Mouse (Mus musculus) kidney, embryonic 15.5 days (tissue): Measurements from ENCODE around the gene Cyp4f18. TPM values are rescaled to one million over a fixed set of nuclear protein-coding genes. Genes with fewer than 3 reads are reported as not detected.

ENCODE experiments used
- ATAC-seq: fragments of 200-750 bp; cut with Nextera tagmentation; replicated peaks from 2 replicates; pipeline ENCODE4 v1.8.0; 2017; ENCODE audit warnings: moderate TSS enrichment; ENCODE audit not compliant: low FRiP score
- H3K27ac ChIP-seq: fragments of 300-500 bp; sonication (generic); 2 replicates; pipeline ENCODE4 v1.5.1; 2015; ENCODE audit warnings: mild to moderate bottlenecking, inconsistent platforms
- H3K27me3 ChIP-seq: fragments of 300-500 bp; sonication (generic); 2 replicates; pipeline ENCODE4 v1.6.1; 2015; ENCODE audit warnings: inconsistent platforms
- H3K36me3 ChIP-seq: fragments of 300-500 bp; sonication (generic); 2 replicates; pipeline ENCODE4 v1.6.1; 2015; ENCODE audit warnings: inconsistent platforms
- H3K4me1 ChIP-seq: fragments of 300-500 bp; sonication (generic); 2 replicates; pipeline ENCODE4 v1.6.1; 2015; ENCODE audit warnings: inconsistent platforms
- H3K4me2 ChIP-seq: fragments of 300-500 bp; sonication (generic); 2 replicates; pipeline ENCODE4 v1.6.1; 2015; ENCODE audit warnings: moderate library complexity, mild to moderate bottlenecking, inconsistent platforms
- H3K4me3 ChIP-seq: fragments of 300-500 bp; sonication (generic); replicated peaks from 2 replicates; pipeline ENCODE4 v1.5.1; 2015; ENCODE audit warnings: mild to moderate bottlenecking, inconsistent platforms
- H3K9ac ChIP-seq: fragments of 300-500 bp; sonication (generic); 2 replicates; pipeline ENCODE4 v1.6.1; 2015; ENCODE audit warnings: mild to moderate bottlenecking, inconsistent platforms
- H3K9me3 ChIP-seq: fragments of 300-500 bp; sonication (generic); replicated peaks from 2 replicates; pipeline ENCODE4 v1.6.1; 2016; ENCODE audit warnings: inconsistent platforms
- WGBS: fragments of 180-500 bp; shearing (Covaris S2); methylation state at CpG from one replicate; pipeline ENCODE4 v1.1.7; 2015; ENCODE audit warnings: mixed read lengths; 5-methylcytosine and 5-hydroxymethylcytosine counted together
- polyA plus RNA-seq: library from polyadenylated mRNA; unstranded; fragments of >200 nt; fragmentation: Nextera tagmentation; extraction: Ambion mirVana; gene quantifications from 2 replicates; pipeline ENCODE4 v1.2.1, GENCODE M21; 2015

The Cyp4f18 gene
- polyA plus RNA-seq, 1 experiment from 2014 or later = 1.3 TPM

DNA sequence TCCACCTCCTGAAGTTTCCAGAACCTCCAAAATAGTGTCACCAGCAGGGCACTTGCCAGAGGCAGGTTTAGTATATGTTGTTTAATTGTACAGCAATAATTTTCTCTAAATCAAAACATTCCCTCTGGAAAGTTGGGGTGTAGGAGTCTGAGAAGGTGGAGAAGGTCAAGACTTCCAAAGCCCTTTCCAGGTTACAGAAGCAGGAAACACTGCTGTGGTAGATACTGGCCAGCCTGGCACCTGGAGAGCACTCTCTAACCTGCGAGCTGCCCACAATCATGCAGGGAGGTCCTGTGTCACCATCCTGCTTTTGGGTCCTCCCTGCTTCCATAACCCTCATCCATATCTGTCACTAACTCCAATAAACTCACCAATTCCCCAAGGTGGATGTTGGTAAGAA, 2.7 kb downstream of the Cyp4f18 start:
- H3K4me3 ChIP-seq = no peak overlapping the region
- no peaks in the 10 kb centered on the region for H3K36me3 ChIP-seq
- H3K9ac ChIP-seq = no peak overlapping the region
- H3K9me3 ChIP-seq = no peaks in the 10 kb centered on the region
- no peak for ATAC-seq
- H3K27ac ChIP-seq = no peak overlapping the region
- 79% methylated on average over 1 of the region's 1 CpGs for WGBS
- no peaks in the 10 kb centered on the region for H3K27me3 ChIP-seq
- H3K4me1 ChIP-seq = no peaks in the 10 kb centered on the region
- no peak overlapping the region for H3K4me2 ChIP-seq

DNA sequence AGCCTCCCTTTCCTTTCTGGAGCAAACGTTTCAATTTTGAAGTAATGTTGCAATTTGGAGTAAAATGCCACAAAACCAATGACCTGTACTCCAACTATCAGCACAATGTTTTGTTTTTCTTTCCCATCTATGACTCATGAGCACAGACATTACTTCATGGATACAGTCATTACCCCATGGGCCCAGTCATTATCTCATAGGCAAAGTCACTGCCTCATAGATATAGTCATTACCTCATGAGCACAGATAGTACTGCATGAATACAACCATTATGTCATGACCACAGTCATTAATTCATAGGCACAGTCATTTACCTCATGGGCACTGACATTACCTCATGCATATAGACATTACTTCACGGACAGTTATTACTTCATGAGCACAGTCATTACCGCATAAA, 3.5 kb downstream of the Cyp4f18 start:
- Histone ChIP-seq H3K9me3 (no peaks in the 10 kb centered on the region), H3K4me1 (no peaks in the 10 kb centered on the region), H3K4me3 (no peak overlapping the region), H3K9ac (no peak overlapping the region), H3K27ac (no peak overlapping the region), H3K4me2 (no peak overlapping the region), H3K27me3 (no peaks in the 10 kb centered on the region), H3K36me3 (no peaks in the 10 kb centered on the region)
- 86% methylated on average over 3 of the region's 3 CpGs for WGBS
- ATAC-seq = no peak

DNA sequence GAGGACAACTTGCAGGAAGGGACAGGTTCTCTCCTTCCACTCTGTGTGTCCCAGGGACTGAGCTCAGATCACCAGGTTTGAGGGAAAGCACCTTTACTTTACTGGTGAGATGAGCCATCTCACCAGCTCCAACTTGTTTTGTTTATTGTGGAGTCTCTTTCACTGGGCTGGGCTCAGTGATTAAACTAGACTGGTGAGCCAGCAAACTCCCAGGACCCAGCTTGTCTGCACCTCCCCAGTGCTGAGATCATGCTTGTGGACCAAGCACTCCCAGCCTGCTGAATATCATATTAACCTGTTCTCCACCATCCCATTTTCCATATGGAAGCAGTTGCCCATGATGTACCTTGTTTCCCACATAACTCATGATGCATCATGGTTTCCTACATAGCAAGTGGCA, 6.5 kb downstream of the Cyp4f18 start:
- no peak for ATAC-seq
- Histone ChIP-seq H3K9me3 (no peaks in the 10 kb centered on the region), H3K36me3 (no peaks in the 10 kb centered on the region), H3K4me3 (no peak overlapping the region), H3K4me2 (no peak overlapping the region), H3K27ac (no peak overlapping the region), H3K4me1 (no peaks in the 10 kb centered on the region), H3K9ac (no peak overlapping the region), H3K27me3 (no peaks in the 10 kb centered on the region)

DNA sequence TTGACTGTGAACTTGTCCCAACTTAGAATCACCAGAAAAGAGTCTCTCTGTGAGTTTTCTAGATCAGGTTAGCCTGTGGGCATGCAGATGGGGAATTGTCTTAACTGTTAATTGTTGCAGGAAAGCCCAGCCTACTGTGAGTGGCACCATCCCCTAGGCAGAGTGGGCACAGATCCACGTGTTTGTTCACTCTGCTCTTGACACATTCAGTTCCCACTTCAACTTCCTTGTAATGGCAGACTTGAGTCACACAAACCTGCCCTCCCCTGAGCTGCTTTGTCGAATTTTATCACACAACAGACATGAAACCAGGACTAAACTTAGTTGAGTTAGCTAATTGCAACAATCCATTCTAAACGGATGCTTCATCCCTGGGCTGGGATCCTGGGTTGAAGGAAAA, 9.2 kb downstream of the Cyp4f18 start:
- H3K36me3 ChIP-seq = no peaks in the 10 kb centered on the region
- no peaks in the 10 kb centered on the region for H3K9me3 ChIP-seq
- H3K27ac ChIP-seq = no peak overlapping the region
- no peak overlapping the region for H3K4me2 ChIP-seq
- no peak overlapping the region for H3K4me3 ChIP-seq
- no peaks in the 10 kb centered on the region for H3K27me3 ChIP-seq
- no peak for ATAC-seq
- no peaks in the 10 kb centered on the region for H3K4me1 ChIP-seq
- H3K9ac ChIP-seq = no peak overlapping the region
- 58% methylated on average over 3 of the region's 3 CpGs for WGBS

DNA sequence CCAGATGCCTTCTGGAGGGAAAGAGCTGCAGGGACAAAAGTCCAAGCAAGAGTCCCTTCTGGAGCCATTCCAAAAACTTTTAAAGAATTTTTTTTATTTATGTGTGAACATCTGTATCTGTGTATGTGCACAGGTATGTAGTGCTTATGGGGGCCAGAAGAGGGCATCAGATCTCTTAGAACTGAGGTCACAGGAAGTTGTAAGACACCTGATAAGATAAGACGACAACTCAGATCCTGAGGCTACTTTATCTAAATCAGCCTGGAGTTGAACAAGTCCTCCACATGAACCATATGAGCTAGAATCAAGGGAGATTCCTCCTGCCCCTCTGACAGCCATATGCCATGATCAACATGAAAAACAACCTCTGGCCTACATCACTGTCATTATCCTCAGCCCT, 10.0 kb downstream of the Cyp4f18 start:
- no peak overlapping the region for H3K4me2 ChIP-seq
- H3K4me3 ChIP-seq = no peak overlapping the region
- H3K4me1 ChIP-seq = no peaks in the 10 kb centered on the region
- no peak overlapping the region for H3K9ac ChIP-seq
- H3K9me3 ChIP-seq = no peaks in the 10 kb centered on the region
- H3K27ac ChIP-seq = no peak overlapping the region
- no peaks in the 10 kb centered on the region for H3K27me3 ChIP-seq
- H3K36me3 ChIP-seq = no peaks in the 10 kb centered on the region
- no peak for ATAC-seq
- 90% methylated on average over 1 of the region's 1 CpGs for WGBS

DNA sequence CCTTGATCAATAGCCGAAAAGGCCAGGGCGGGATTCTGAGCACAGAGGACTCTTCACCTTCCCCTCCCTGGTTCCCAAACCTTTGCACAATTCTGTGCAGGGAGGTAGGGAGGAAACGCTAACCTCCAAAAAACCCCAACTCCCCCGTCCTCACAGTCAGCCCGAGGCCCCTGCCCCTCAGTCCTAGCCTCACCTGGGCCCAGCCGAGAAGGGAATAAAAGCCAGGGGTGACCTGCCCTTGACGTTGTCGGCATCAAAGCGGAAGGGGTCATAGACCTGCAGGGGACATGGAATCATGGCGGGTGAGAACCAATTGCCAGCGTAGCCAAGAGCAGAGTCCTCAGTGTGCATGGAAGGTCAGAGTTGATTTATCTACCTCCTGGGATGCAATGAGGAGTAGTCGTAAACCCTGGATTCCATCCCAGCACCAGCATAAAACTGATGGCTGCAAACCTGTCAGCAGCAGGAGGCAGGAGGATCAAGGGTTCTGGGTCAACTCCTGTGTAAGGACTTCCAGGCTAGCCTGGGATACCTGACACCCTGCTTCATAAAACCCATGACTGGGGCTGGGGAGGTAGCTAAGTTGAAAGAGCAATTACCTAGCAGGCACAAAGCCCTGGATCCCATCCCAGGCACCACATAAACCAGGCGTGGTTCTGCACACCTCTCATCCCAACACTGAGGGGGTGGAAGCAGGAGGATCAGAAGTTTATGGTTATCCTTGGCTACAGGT, 20.4 kb downstream of the Cyp4f18 start:
- Histone ChIP-seq H3K36me3 (no peaks in the 10 kb centered on the region), H3K27ac (peak overlapping the region; percentile 58), H3K4me3 (peak overlapping the region; percentile 52), H3K27me3 (no peaks in the 10 kb centered on the region), H3K4me2 (peak overlapping the region; percentile 74), H3K9ac (peak overlapping the region; percentile 41), H3K9me3 (no peaks in the 10 kb centered on the region), H3K4me1 (peaks cover 4% of the 10 kb centered on the region)
- WGBS = 16% methylated on average over 13 of the region's 13 CpGs
- peak; percentile 61 for ATAC-seq

DNA sequence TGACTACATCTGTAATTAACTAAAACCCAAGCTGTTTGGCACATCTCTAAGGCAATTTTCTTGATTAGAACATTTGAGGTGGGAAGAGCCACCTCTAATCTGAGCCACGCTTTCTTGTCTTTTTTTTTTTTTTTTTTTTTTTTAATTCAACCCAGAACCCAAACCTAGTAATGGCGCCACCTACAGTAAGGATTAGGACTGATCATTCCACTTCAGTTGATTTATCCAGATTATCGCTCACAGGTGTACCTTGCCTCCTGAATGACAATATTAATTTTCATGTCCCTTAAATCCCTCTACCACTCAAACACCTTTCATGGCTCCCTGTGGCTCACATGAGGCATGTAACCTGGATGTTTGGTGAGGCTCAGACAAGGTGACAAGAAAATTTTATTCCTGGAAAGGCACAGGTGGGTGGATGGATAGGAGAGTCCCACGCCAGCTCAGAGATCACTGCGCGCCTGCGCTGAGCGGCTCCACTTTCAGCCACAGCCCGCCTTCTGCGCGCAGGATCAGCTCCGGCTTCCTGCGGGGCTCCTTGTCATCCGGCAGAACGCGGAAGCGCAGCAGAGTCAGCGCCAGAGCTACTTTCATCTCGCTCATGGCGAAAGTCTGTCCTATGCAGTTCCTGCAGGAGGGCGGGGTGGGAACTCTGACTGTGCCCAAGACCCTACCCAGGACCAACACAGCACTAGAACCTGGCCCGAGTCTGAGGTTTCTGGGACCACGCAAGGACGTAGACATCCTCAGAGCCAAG, 21.1 kb downstream of the Cyp4f18 start:
- no peaks in the 10 kb centered on the region for H3K9me3 ChIP-seq
- peak overlapping the region; percentile 41 for H3K9ac ChIP-seq
- peaks cover 4% of the 10 kb centered on the region for H3K4me1 ChIP-seq
- H3K4me3 ChIP-seq = peak overlapping the region; percentile 52
- H3K4me2 ChIP-seq = peak overlapping the region; percentile 74
- ATAC-seq = peak; percentile 83
- H3K27me3 ChIP-seq = no peaks in the 10 kb centered on the region
- 12% methylated on average over 24 of the region's 24 CpGs for WGBS
- no peaks in the 10 kb centered on the region for H3K36me3 ChIP-seq
- H3K27ac ChIP-seq = peak overlapping the region; percentile 58

DNA sequence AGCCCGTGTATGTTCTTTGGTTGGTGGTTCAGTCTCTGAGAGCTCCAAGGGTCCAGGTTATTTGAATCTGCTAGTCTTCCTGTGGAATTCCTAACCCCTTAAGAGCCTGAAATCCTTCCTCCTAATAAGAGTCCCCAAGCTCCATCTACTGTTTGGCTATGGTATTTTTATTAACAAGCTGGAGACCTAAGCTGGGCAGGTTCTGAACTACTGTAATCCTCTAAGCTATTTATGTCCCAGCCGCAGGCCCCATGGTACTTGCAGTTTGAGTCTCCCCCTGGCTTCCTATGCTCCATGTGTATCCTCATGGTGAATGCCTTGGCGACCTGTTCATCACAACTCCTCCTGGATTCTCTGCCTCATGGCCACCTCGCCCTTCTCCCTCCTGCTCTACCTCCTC, 24.8 kb downstream of the Cyp4f18 start:
- Histone ChIP-seq H3K4me1 (peaks cover 9% of the 10 kb centered on the region), H3K27me3 (no peaks in the 10 kb centered on the region), H3K9ac (no peak overlapping the region), H3K27ac (no peak overlapping the region), H3K4me3 (no peak overlapping the region), H3K4me2 (no peak overlapping the region), H3K9me3 (no peaks in the 10 kb centered on the region), H3K36me3 (no peaks in the 10 kb centered on the region)
- WGBS = 62% methylated on average over 4 of the region's 4 CpGs
- ATAC-seq = no peak

DNA sequence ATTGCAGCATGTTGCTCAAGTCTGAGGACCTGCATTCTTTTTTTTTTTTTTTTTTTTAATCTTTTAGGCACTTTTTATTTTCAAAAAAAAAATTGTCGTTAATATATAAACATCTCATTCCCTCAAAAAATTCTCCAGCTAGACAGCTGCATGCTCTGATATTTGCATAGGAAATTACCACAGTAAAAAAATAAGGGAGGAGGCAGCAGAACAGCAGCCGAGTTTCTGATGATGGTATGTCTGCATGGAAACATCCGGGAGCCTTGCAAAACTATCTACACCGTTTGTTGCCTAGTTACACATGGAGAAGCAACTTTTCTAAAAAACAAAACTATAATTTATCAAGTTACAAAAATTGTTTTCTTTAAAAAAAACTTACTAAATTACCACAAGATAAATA, 28.0 kb downstream of the Cyp4f18 start:
- Histone ChIP-seq H3K4me2 (no peak overlapping the region), H3K9me3 (no peaks in the 10 kb centered on the region), H3K4me3 (no peak overlapping the region), H3K27me3 (no peaks in the 10 kb centered on the region), H3K4me1 (peaks cover 5% of the 10 kb centered on the region; the same call in 1 of the 2 replicates), H3K9ac (no peak overlapping the region), H3K27ac (no peak overlapping the region), H3K36me3 (no peaks in the 10 kb centered on the region)
- 66% methylated on average over 4 of the region's 4 CpGs for WGBS
- ATAC-seq = no peak

DNA sequence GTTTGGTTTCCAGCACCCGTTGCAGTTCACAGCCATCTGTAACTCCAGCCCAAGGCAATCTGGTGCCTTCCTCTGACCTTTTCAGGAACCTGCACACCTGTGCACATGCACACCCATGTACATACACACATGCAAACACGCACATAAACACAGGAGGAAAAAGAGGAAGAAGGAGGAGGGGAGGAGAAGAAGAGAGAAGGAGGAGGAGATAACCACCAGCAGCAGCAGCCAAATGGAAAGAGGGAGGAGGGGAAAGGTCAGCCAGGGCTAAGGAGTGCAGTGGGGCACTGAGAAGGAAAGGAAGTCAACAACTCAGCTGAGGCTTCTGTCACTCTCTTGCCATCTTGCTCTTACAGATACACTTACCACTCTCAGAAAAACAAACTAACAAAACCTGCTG, 28.4 kb downstream of the Cyp4f18 start:
- ATAC-seq = no peak
- H3K4me2 ChIP-seq = no peak overlapping the region
- 32% methylated on average over 2 of the region's 2 CpGs for WGBS

DNA sequence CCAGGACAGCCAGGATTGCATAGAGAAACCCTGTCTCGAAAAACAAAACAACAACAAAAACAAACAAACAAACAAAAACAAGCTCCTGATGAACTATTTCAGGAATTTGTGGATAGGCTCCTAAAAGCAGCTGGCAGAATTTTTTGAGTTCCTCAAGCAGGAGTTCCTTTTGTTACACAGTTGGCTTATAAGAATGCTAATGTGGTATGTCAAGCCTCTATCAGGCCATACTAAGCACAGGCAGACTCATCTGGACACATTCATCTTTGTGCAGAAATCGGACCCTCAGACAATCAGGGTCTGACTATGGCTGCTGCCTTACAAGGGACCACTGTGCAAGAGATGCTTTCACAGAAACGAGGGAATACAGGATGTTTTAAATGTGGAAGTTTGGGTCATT, 35.2 kb downstream of the Cyp4f18 start:
- ATAC-seq = no peak
- Histone ChIP-seq H3K27me3 (no peaks in the 10 kb centered on the region), H3K36me3 (peaks cover 10% of the 10 kb centered on the region), H3K9ac (no peak overlapping the region), H3K4me2 (no peak overlapping the region), H3K27ac (no peak overlapping the region), H3K4me1 (no peaks in the 10 kb centered on the region), H3K9me3 (no peaks in the 10 kb centered on the region), H3K4me3 (no peak overlapping the region)
- 79% methylated on average over 3 of the region's 3 CpGs for WGBS

More for the DNA sequence above, 28.4 kb downstream of the Cyp4f18 start:
- no peaks in the 10 kb centered on the region for H3K9me3 ChIP-seq
- no peak overlapping the region for H3K27ac ChIP-seq
- no peaks in the 10 kb centered on the region for H3K36me3 ChIP-seq
- peaks cover 5% of the 10 kb centered on the region; the same call in 1 of the 2 replicates for H3K4me1 ChIP-seq
- no peaks in the 10 kb centered on the region for H3K27me3 ChIP-seq
- H3K4me3 ChIP-seq = no peak overlapping the region
- no peak overlapping the region for H3K9ac ChIP-seq

DNA sequence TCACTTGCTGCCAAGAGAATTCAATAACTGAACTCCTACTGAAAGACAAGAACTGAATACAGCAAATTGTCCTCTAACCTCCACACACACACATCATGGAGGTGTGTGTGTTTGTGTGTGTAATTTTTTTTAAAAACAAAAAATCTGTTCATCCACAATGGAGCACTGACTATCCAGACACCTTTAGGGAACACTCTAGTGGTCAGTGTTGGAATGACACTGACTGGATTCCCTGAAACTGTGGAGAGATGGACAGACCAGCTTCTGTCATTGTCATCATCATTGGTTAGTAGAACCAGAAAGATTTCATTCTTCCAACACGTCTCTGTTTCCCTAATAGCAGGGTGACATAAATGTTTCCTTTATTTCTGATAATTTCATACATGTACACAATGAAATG, 37.5 kb downstream of the Cyp4f18 start:
- no peak overlapping the region for H3K4me3 ChIP-seq
- H3K36me3 ChIP-seq = peaks cover 32% of the 10 kb centered on the region
- no peak for ATAC-seq
- no peaks in the 10 kb centered on the region for H3K27me3 ChIP-seq
- H3K4me1 ChIP-seq = no peaks in the 10 kb centered on the region
- H3K4me2 ChIP-seq = no peak overlapping the region
- no peak overlapping the region for H3K27ac ChIP-seq
- 87% methylated on average over 1 of the region's 1 CpGs for WGBS
- no peaks in the 10 kb centered on the region for H3K9me3 ChIP-seq
- H3K9ac ChIP-seq = no peak overlapping the region
